Mouse (Mus musculus) cerebellum, adult 11 months (tissue): ENCODE measurements around the gene Mepce.
A peak's percentile ranks its signal among the peaks of the same experiment; 100 is the strongest.

Experiments
- DNase-seq: peaks from one replicate; pipeline ENCODE4 v3.0.0; 2022

Gene Mepce

GRCm38 (mm10) chr5:137738516-137738915 is 48.9 kb downstream of the Mepce start:
- DNase-seq = peak; percentile 11

GRCm38 (mm10) chr5:137737400-137737940 is 50.0 kb downstream of the Mepce start:
- DNase-seq = peak; percentile 10

GRCm38 (mm10) chr5:137734289-137735061 is 53.0 kb downstream of the Mepce start:
- DNase-seq = no peak

GRCm38 (mm10) chr5:137733638-137734288 is 53.7 kb downstream of the Mepce start:
- no peak for DNase-seq
